Mouse (Mus musculus): Measurements from ENCODE around the gene Slc25a31. TPM values are rescaled to one million over a fixed set of nuclear protein-coding genes. Genes with fewer than 3 reads are reported as not detected.

Gene Slc25a31
- total RNA-seq, 2 experiments from 2014 or later, result not detected

DNA sequence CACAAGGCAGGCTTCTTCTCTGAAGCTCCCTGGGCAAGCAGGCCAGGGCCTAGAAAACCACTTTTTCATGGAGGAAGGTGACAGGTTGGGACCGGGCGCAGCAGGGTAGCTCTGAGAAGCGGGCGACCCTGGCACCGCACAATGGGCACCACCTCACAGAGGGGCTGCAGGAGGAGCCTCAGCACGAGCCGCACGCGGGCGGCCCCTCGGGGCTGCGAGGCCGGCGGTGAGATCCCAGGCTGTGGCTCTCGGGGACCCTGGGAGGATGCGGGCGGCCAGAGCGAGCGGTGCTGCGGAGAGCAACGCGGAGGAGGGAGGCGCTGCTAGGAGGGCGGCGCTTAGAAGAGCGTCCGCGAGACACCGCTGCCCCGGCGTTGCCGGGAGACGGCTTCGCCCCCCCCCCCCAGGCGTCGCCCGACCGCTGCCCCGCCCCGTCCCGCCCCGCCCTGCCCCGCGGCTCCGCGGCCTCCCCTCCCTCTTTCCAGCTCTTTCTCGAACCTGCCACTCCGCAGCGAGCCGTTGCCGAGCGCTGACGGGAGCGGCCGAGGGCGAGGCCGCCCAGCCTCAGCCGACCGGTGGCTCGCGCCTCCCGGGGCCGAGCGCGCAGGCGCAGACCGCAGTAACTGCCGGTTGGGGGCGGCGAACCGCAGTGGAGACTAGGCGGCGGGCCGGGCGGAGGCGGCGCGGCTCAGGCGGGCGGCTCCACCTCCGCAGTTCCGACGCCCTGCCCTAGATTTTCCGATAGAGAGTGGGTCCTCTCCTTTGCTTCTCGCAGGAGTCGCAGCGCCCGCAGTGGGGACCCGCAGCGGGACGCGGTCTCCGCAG lies 36.4 kb downstream of the Slc25a31 start:
- Histone ChIP-seq H3K27ac (peak overlapping the region; percentile 90), H3K4me3 (peak overlapping the region; percentile 97)
- TF ChIP-seq CTCF (IDR thresholded peaks at IDR 0.05), result no peak
- peak; percentile 96 for DNase-seq
- intact Hi-C loops (cut with DNase I), result loop anchor here (5.0 kb wide), 1 partner anchor 57 kb away; the partner anchor contains the start of gene Plk4

GRCm38 (mm10) chr3:40745661-40746547 lies 37.2 kb downstream of the Slc25a31 start:
- peak overlapping the region; percentile 90 for H3K27ac ChIP-seq
- no peak for DNase-seq
- H3K4me3 ChIP-seq, result peak overlapping the region; percentile 97
- no peak for TF ChIP-seq CTCF (IDR thresholded peaks at IDR 0.05)
- intact Hi-C loops (cut with DNase I), result loop anchor here (5.0 kb wide), 1 partner anchor 56 kb away; the partner anchor contains the start of gene Plk4

- H3K4me3 ChIP-seq, result no peak overlapping the region
- intact Hi-C loops (cut with DNase I), result no loop called here
- no peak overlapping the region for H3K27ac ChIP-seq
- TF ChIP-seq CTCF (IDR thresholded peaks at IDR 0.05), result no peak
- no peak for DNase-seq
These were observed 52.1 kb downstream of the Slc25a31 start for GRCm38 (mm10) chr3:40760746-40761145.

GRCm38 (mm10) chr3:40761312-40761711 lies 52.7 kb downstream of the Slc25a31 start:
- no peak for DNase-seq
- intact Hi-C loops (cut with DNase I), result no loop called here
- no peak for TF ChIP-seq CTCF (IDR thresholded peaks at IDR 0.05)
- no peak overlapping the region for H3K27ac ChIP-seq
- H3K4me3 ChIP-seq, result no peak overlapping the region

Other genes starting within 250 kb of the Slc25a31 start
- 1 to 10 TPM; 1.2 to 2.3 TPM for gene Intu, start 177.6 kb upstream of the Slc25a31 start, total RNA-seq (2021)
- gene Hspa4l, start 35.6 kb downstream of the Slc25a31 start, total RNA-seq (2021), result 10 to 100 TPM in 1 of 2 experiments, 1 to 10 TPM in 1; 5.7 to 10.4 TPM
- 1 to 10 TPM in 1 of 2 experiments, under 1 TPM in 1; 0.66 to 1.7 TPM for gene Plk4, start 91.2 kb downstream of the Slc25a31 start, total RNA-seq (2021)
- gene Mfsd8, start 138.0 kb downstream of the Slc25a31 start, total RNA-seq (2021), result 10 to 100 TPM; 15.6 to 21.0 TPM
- 10 to 100 TPM; 12.3 to 44.5 TPM for gene Abhd18, start 138.1 kb downstream of the Slc25a31 start, total RNA-seq (2021)
- under 1 TPM in 1 of 2 experiments, not detected in 1; 0.11 TPM for gene 1700034I23Rik, start 193.7 kb downstream of the Slc25a31 start, total RNA-seq (2021)
- 10 to 100 TPM; 69.4 to 78.9 TPM for gene Larp1b, start 241.0 kb downstream of the Slc25a31 start, total RNA-seq (2021)